Mouse (Mus musculus) cerebellum, adult 9-11 months (tissue): ENCODE results near the gene Opn4.

Experiments used
- DNase-seq: peaks from one replicate; pipeline ENCODE4 v3.0.0; 2022

Gene Opn4

GRCm38 (mm10) chr14:34561647-34562046, 38.3 kb downstream of the Opn4 start:
- DNase-seq = no peak

GRCm38 (mm10) chr14:34558947-34559346, 41.0 kb downstream of the Opn4 start:
- no peak for DNase-seq

GRCm38 (mm10) chr14:34555211-34555610, 44.7 kb downstream of the Opn4 start:
- DNase-seq = no peak

- no peak for DNase-seq
Measured at GRCm38 (mm10) chr14:34554047-34554446, 45.9 kb downstream of the Opn4 start.

- DNase-seq = no peak
Measured at GRCm38 (mm10) chr14:34553470-34553869, 46.5 kb downstream of the Opn4 start.

- no peak for DNase-seq
Measured at GRCm38 (mm10) chr14:34552226-34552625, 47.7 kb downstream of the Opn4 start.

- peak; percentile 88 for DNase-seq
Measured at GRCm38 (mm10) chr14:34549004-34549671, 50.8 kb downstream of the Opn4 start.

GRCm38 (mm10) chr14:34548391-34549001, 51.4 kb downstream of the Opn4 start:
- DNase-seq = peak; percentile 77

- DNase-seq = no peak
Measured at GRCm38 (mm10) chr14:34544545-34544944, 55.4 kb downstream of the Opn4 start.

GRCm38 (mm10) chr14:34544001-34544400, 55.9 kb downstream of the Opn4 start:
- no peak for DNase-seq

- no peak for DNase-seq
Measured at GRCm38 (mm10) chr14:34543596-34543995, 56.3 kb downstream of the Opn4 start.

- DNase-seq = no peak
Measured at GRCm38 (mm10) chr14:34541896-34542295, 58.0 kb downstream of the Opn4 start.

- DNase-seq = no peak
Measured at GRCm38 (mm10) chr14:34540685-34541162, 59.2 kb downstream of the Opn4 start.
